Mouse (Mus musculus): ENCODE data around the gene Vangl1.
"Not testable (repeated sequence)": the region's sequence is repeated elsewhere in the genome, so short reads cannot be mapped to it uniquely, and the experiment has no call there.

Gene Vangl1

GRCm38 (mm10) chr3:102167555-102168210 lies 36.8 kb downstream of the Vangl1 start:
- no peak for DNase-seq

- DNase-seq: no peak
These were observed 37.7 kb downstream of the Vangl1 start for GRCm38 (mm10) chr3:102166794-102167193.

GRCm38 (mm10) chr3:102166287-102166620 lies 38.2 kb downstream of the Vangl1 start:
- DNase-seq: no peak

- DNase-seq: peak; percentile 38 to 81
These were observed 38.8 kb downstream of the Vangl1 start for GRCm38 (mm10) chr3:102165536-102166286.

- DNase-seq: no peak
These were observed 39.6 kb downstream of the Vangl1 start for GRCm38 (mm10) chr3:102164911-102165310.

GRCm38 (mm10) chr3:102163861-102164260 lies 40.6 kb downstream of the Vangl1 start:
- DNase-seq: not testable (repeated sequence)

GRCm38 (mm10) chr3:102159423-102160325 lies 44.8 kb downstream of the Vangl1 start:
- DNase-seq: peak; percentile 65 to 69

GRCm38 (mm10) chr3:102158759-102159422 lies 45.6 kb downstream of the Vangl1 start:
- no peak for DNase-seq

- no peak for DNase-seq
These were observed 46.8 kb downstream of the Vangl1 start for GRCm38 (mm10) chr3:102157652-102158051.

- DNase-seq: peak; percentile 34 to 37
These were observed 47.8 kb downstream of the Vangl1 start for GRCm38 (mm10) chr3:102156737-102157136.

- DNase-seq: no peak
These were observed 50.4 kb downstream of the Vangl1 start for GRCm38 (mm10) chr3:102154107-102154506.

- peak; percentile 45 to 65 for DNase-seq
These were observed 51.6 kb downstream of the Vangl1 start for GRCm38 (mm10) chr3:102152872-102153271.

- no peak for DNase-seq
These were observed 52.0 kb downstream of the Vangl1 start for GRCm38 (mm10) chr3:102152471-102152870.

GRCm38 (mm10) chr3:102151850-102152249 lies 52.6 kb downstream of the Vangl1 start:
- no peak for DNase-seq

- DNase-seq: no peak
These were observed 54.6 kb downstream of the Vangl1 start for GRCm38 (mm10) chr3:102149941-102150340.

- no peak for DNase-seq
These were observed 57.3 kb downstream of the Vangl1 start for GRCm38 (mm10) chr3:102147189-102147588.

- DNase-seq: no peak
These were observed 58.1 kb downstream of the Vangl1 start for GRCm38 (mm10) chr3:102146428-102146827.

- no peak for DNase-seq
These were observed 58.7 kb downstream of the Vangl1 start for GRCm38 (mm10) chr3:102145645-102146386.

- no peak for DNase-seq
These were observed 60.1 kb downstream of the Vangl1 start for GRCm38 (mm10) chr3:102144401-102144800.

- DNase-seq: no peak
These were observed 61.0 kb downstream of the Vangl1 start for GRCm38 (mm10) chr3:102143536-102143935.

- DNase-seq: no peak
These were observed 61.5 kb downstream of the Vangl1 start for GRCm38 (mm10) chr3:102142947-102143346.

GRCm38 (mm10) chr3:102141893-102142292 lies 62.6 kb downstream of the Vangl1 start:
- no peak for DNase-seq
